Mouse (Mus musculus): ENCODE measurements around the gene Map7d1.

Map7d1 gene

DNA sequence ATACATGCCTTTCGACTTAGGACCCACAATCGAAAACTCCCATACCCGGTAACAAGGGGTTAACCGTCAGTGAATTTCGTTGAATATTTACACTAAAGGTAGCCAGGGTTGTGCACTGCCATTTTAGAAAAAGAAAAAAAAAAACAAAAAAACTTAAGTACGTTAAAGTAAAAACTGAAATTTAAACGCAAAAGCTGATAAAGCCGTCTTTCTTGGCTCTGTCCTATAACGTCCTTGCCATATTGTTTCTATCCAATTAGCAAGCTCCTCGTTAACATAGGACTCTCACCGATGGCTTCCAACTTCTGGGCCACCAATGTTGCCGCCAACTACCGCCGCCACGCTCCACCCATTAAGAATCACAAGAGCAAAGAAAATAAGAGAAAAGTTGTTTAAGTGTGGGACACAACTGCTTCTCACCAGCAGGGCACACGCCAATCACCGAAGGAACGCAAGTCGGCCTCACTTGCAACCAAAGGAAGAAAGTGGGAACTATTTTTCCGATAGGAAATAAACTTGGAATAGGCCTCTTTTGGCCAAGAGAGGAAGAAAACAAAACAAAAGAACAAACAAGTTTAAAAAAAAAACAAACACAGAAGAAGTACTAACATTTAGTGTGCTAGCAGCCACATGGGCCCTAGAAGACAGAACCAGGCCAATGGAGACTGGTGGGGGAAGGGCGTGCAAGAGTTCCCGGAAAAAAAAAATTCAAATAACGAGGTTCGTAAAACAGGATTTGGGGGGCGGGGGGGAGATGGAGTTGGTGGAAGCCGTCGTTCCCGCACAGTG lies 54.4 kb downstream of the Map7d1 start:
- peak; percentile 82 for DNase-seq (ENCODE audit: low read depth)

DNA sequence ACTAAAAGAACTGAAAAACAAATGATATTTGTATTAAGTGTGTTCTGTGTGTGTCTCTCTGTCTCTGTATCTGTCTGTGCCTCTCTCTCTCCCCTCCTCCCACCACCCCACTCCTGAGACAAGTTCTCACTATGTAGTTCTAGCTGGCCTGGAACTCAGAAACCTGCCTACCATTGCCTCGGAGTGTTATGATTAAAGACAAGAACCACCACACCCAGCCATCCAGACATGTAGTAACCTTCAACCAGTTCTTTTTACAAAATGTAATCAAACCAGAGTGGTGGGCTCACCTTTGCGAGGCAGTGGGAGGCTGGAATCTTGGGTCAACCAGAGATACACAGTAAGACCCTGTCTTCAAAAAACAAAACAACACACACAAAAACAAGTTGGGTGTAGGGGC lies 55.5 kb downstream of the Map7d1 start:
- no peak for DNase-seq (ENCODE audit: low read depth)

DNA sequence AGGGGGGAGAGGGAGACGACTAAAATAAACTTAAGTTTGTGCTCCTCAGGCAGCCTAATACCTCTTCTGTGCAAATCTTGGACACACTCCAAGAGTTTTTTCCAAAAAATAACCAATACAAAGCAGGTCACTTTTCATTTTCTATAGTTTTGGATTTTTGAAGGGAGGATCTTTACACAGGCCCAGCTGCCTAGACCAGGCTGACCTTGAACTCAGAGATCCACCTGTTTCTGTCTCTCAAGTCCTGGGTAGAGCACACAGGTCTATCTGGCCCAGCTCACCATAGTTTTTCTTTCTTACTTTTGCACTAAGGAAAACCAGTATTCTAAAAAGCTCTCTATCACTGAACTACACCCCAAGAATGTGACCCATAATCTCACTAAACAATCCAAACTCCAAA lies 56.1 kb downstream of the Map7d1 start:
- DNase-seq (ENCODE audit: low read depth): no peak

DNA sequence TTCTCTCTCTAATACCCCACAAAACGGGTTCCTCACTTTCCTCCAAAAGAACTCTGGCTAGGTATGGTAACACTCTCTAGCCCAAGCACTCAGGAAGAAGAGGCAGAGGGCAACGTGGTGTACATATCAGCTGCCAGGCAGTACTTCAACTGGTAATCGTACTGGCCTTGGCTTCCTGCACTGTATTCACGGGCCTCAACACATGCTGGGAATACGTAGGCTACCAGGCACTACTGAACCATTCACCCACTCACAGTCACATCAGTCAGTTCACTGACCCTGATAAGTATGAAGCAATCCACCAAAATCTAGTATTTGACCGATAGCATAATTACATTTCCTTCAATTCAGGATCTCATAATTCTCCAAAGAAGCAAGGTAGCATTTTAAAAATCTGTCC lies 56.6 kb downstream of the Map7d1 start:
- no peak for DNase-seq (ENCODE audit: low read depth)

DNA sequence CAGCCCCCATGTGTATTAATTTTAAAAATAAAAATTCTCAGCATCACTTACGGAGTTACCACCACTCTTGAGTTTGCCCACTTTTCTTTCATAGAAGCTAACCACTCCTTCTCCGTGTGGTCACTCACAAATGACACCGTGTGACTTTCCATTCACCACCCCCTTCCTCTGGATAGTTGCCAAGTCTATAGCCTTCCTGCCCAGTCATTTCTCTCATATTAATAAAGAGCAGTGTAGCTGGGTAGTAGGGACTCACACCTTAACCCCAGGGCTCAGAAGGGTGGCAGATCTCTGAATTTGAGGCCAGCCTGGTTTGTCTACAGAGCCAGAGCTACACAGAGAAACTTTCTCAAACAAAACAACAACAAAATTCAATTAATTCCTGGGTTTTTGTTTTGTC lies 58.7 kb downstream of the Map7d1 start:
- DNase-seq (ENCODE audit: low read depth): no peak

DNA sequence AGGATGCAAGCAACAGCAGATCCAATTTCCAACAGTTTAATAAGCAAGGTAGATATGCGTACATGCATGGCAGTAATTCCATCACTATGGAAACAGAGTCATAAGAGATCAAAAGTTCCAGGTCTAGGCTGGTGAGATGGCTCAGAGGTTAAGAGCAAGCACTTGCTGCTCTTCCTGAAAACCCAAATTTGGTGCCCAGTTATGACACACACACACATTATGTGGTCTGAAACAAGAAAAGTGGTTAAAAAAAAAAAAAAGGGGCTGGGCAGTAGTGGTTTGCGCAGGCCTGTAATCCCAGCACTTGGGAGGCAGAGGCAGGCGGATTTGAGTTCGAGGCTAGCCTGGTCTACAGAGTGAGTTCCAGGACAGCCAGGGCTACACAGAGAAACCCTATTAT lies 61.2 kb downstream of the Map7d1 start:
- DNase-seq (ENCODE audit: low read depth): no peak

DNA sequence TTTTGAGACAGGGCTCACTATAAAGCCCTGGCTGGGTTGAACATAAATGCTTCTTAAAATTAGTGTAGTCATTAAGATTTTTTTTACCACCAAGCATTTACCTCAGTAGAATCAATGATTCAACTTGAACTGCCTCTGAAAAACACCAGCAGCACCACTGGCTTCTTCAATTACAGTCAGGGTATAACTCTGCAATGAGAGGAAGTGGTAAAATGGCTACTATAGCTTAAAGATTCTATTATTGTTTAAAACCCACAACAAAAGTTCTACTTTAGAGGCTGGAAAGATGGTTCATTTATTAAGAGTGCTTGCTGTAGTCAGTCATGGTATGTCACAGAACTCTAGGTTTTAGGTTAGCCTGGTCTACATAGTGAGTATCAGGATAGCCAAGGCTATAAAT lies 61.9 kb downstream of the Map7d1 start:
- DNase-seq (ENCODE audit: low read depth): peak; percentile 58

DNA sequence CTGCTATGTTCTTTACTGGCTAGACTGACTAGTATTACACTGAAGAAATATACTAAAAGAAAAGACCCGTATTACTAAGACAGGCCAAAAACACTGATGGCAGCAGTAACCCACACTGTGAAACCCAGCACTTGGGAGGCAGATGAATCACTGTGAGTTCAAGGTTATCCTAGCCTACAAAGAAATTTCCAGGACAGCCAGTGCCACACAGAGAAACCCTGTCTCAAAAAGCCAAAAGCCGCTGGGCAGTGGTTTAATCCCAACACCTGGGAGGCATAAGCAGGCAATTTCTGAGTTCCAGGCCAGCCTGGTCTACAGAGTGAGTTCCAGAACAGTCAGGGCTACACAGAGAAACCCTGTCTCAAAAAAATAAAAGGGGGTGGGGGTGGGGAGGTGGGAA lies 65.5 kb downstream of the Map7d1 start:
- DNase-seq (ENCODE audit: low read depth): no peak

DNA sequence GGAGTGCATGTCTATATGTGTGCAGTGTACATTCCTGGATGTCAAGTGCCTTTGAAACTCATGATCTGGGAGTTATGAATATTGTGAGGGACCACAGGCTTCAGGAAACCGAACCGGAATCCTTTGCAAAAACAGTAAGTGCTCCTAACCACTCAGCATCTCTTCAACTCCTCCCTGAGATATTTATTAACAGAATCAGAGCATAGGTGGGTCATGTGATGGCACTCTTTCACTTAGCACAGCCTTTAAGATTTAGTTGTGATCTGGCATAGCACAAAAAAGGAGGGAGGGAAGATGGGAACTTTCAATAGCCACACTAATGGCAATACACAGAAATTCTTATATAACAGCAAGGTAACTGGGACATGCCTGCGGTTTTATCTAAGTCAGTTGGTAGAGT lies 69.0 kb downstream of the Map7d1 start:
- DNase-seq (ENCODE audit: low read depth): no peak

DNA sequence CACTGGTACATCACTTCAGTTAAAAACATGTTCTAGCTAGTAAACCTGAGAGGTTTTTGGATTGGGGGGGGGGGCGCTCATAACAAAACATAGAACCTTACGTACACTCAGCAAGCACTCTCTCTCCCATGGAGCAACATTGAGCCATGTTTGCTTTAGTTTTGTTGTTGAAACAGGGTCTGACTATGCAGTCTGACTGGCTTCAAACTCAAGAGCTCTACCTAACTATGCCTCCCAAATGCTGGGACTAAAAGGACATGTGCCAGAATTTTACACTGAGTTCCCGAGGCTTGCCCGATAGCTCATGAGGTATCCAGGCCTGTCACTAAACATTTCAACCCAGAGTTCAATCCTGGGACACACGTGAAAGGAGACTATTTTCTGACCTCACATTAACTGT lies 73.1 kb downstream of the Map7d1 start:
- DNase-seq (ENCODE audit: low read depth): no peak
